Mouse (Mus musculus) lung, adult 2 months (tissue): ENCODE data around the gene Ptpn9.

Experiments
- CTCF ChIP-seq: fragments of 200-500 bp; IDR thresholded peaks from 2 replicates; pipeline ENCODE4 v1.5.1; 2011; ENCODE audit warnings: mild to moderate bottlenecking, low read length, control low read depth; ENCODE audit not compliant: insufficient read depth
- POLR2A ChIP-seq: fragments of 200-500 bp; IDR thresholded peaks from 2 replicates; pipeline ENCODE4 v1.6.1; 2011; ENCODE audit warnings: low read depth, mild to moderate bottlenecking, control low read depth, low read length, borderline replicate concordance; ENCODE audit errors: extremely low read depth

GRCm38 (mm10) chr9:56975199-56975598, 19.5 kb upstream of the Ptpn9 start:
- TF ChIP-seq CTCF (no peak), POLR2A (no peak)
